Mouse (Mus musculus): ENCODE measurements around the gene Slc35a2. TPM values are rescaled to one million over a fixed set of nuclear protein-coding genes. Genes with fewer than 3 reads are reported as not detected.
"Not testable (repeated sequence)": the region's sequence is repeated elsewhere in the genome, so short reads cannot be mapped to it uniquely, and the experiment has no call there.

The Slc35a2 gene
- polyA plus RNA-seq, 1 experiment from 2014 or later, result 23.4 TPM

DNA sequence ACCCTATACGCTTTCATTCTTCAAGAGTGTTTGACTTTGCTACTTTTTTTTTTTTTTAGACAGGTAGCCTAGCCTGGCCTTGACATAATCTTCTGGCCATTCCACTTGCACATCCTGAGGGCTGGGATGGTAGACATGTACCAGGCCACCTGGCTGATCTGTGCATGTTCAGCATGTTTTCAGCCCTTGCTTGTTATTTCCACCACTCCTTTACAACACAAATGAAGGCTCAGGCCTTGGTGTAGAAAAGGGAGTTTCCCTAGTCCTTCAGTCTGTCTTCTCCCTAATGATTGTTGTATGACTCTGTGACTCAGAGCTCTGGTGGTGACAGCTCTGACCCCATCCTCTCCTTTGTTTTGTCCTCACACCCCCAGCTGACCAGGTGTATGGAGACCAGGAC, 16.7 kb upstream of the Slc35a2 start:
- DNase-seq (ENCODE audit: low spot score), result no peak
- Histone ChIP-seq H3K9me3 (no peaks in the 10 kb centered on the region), H3K27me3 (replicated peaks; ENCODE audit: low read depth, poor library complexity, severe bottlenecking) (no peaks in the 10 kb centered on the region), H3K4me1 (no peaks in the 10 kb centered on the region), H3K36me3 (replicated peaks) (peaks cover 24% of the 10 kb centered on the region), H3K4me3 (no peak overlapping the region), H3K27ac (replicated peaks) (no peak overlapping the region)
- WGBS, result 92% methylated on average over 1 of the region's 1 CpGs

DNA sequence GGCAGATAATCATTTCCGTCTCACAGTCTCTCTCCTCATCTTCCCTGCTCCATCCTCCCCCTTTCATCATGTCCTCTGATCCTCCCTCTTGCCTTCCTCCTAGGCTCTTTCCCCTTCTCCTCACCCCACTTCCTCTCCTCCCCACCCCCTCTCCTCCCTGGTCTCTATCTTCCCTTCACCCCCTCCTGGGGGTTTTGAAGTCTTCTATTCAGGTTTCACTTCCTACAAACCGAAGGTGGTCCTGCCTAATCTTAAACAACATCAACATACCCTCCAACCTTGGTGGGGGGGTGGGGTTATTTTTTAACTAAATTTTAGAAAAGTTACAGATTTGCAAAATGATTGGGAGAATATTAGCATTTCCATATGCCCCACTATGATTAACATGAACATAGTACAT, 15.3 kb upstream of the Slc35a2 start:
- Histone ChIP-seq H3K27ac (replicated peaks) (no peak overlapping the region), H3K4me3 (no peak overlapping the region), H3K4me1 (no peaks in the 10 kb centered on the region), H3K27me3 (replicated peaks; ENCODE audit: low read depth, poor library complexity, severe bottlenecking) (no peaks in the 10 kb centered on the region), H3K36me3 (replicated peaks) (peaks cover 38% of the 10 kb centered on the region), H3K9me3 (peaks cover 3% of the 10 kb centered on the region)
- 39% methylated on average over 2 of the region's 2 CpGs for WGBS
- DNase-seq (ENCODE audit: low spot score), result no peak

DNA sequence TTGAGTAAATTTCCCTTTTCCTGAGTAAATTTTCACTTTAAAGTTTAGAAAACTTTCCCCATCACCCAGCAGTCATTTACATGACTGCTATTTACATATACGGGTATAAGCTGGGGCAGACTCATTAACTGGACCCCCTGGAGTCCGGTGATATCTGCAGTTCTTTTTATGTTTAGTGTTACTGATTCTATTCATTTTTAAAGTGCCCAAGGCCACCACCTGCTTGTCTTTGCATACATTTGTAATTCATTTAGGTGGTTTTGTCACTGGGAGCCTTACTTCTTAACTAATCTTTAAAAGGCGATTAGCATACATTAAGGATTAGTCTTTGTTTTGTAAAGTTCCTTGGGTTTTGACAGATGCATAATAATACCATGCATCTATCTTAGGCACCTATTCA, 14.0 kb upstream of the Slc35a2 start:
- 45% methylated on average over 3 of the region's 3 CpGs for WGBS
- H3K36me3 ChIP-seq (replicated peaks), result peaks cover 50% of the 10 kb centered on the region
- H3K9me3 ChIP-seq, result peaks cover 5% of the 10 kb centered on the region
- no peaks in the 10 kb centered on the region for H3K4me1 ChIP-seq
- H3K27me3 ChIP-seq (replicated peaks; ENCODE audit: low read depth, poor library complexity, severe bottlenecking), result no peaks in the 10 kb centered on the region
- no peak for DNase-seq (ENCODE audit: low spot score)
- no peak overlapping the region for H3K27ac ChIP-seq (replicated peaks)
- H3K4me3 ChIP-seq, result no peak overlapping the region

GRCm38 (mm10) chrX:7878007-7878419, 5.8 kb upstream of the Slc35a2 start, which contains the start of gene Pim2:
TSS of gene Pim2 (plus strand) at chrX:7878262.
- Histone ChIP-seq H3K36me3 (replicated peaks) (peaks cover 21% of the 10 kb centered on the region), H3K4me1 (peaks cover 15% of the 10 kb centered on the region), H3K27me3 (replicated peaks; ENCODE audit: low read depth, poor library complexity, severe bottlenecking) (no peaks in the 10 kb centered on the region), H3K27ac (replicated peaks) (peak within 1 kb of the TSS; percentile 30; the same call in 1 of the 2 replicates), H3K4me3 (peak within 1 kb of the TSS; percentile 63), H3K9me3 (peaks cover 5% of the 10 kb centered on the region)
- WGBS, result 13% methylated on average over 36 of the region's 38 CpGs
- DNase-seq (ENCODE audit: low spot score), result peak; percentile 87

- WGBS, result 22% methylated on average over 21 of the region's 21 CpGs
- Histone ChIP-seq H3K4me3 (peak overlapping the region; percentile 63), H3K27ac (replicated peaks) (peak overlapping the region; percentile 30; the same call in 1 of the 2 replicates), H3K27me3 (replicated peaks; ENCODE audit: low read depth, poor library complexity, severe bottlenecking) (no peaks in the 10 kb centered on the region), H3K4me1 (peaks cover 15% of the 10 kb centered on the region), H3K36me3 (replicated peaks) (peaks cover 16% of the 10 kb centered on the region), H3K9me3 (peaks cover 2% of the 10 kb centered on the region)
- peak; percentile 13 for DNase-seq (ENCODE audit: low spot score)
Measured at GRCm38 (mm10) chrX:7878495-7878894, 5.3 kb upstream of the Slc35a2 start.

DNA sequence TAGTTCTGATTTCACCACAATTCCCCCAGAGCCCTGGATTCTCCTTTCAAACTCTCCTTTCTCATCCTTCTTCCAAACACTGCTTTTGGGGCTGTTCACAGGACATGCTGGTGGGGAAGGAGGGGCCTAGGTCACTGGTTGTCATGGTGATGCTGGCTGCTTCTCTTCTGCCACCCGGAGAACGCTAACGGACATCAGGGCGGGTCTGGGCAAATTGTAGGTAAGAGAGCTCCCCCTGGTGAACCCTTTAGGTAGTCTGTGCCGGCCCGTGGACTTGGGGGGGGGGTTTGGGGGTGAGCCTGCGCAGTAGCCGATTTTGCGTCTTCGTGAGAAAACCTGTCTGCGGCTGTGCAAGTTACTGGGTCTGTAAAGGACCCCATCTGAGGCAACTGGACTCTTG, 4.0 kb upstream of the Slc35a2 start:
- Histone ChIP-seq H3K27ac (replicated peaks) (no peak overlapping the region), H3K9me3 (no peaks in the 10 kb centered on the region; the same call in 1 of the 2 replicates), H3K36me3 (replicated peaks) (peaks cover 4% of the 10 kb centered on the region), H3K4me1 (peaks cover 17% of the 10 kb centered on the region), H3K27me3 (replicated peaks; ENCODE audit: low read depth, poor library complexity, severe bottlenecking) (no peaks in the 10 kb centered on the region), H3K4me3 (peak overlapping the region; percentile 39)
- 18% methylated on average over 11 of the region's 11 CpGs for WGBS
- DNase-seq (ENCODE audit: low spot score), result peak; percentile 81

- WGBS, result 36% methylated on average over 13 of the region's 13 CpGs
- H3K4me3 ChIP-seq, result peak overlapping the region; percentile 68
- H3K36me3 ChIP-seq (replicated peaks), result peaks cover 32% of the 10 kb centered on the region
- H3K27me3 ChIP-seq (replicated peaks; ENCODE audit: low read depth, poor library complexity, severe bottlenecking), result no peaks in the 10 kb centered on the region
- H3K9me3 ChIP-seq, result no peaks in the 10 kb centered on the region
- H3K27ac ChIP-seq (replicated peaks), result peak overlapping the region; percentile 86
- DNase-seq (ENCODE audit: low spot score), result no peak
- H3K4me1 ChIP-seq, result 0 out of 2 replicates have a peak, but pooled peaks cover 6% of the 10 kb centered on the region
Measured at GRCm38 (mm10) chrX:7898211-7898610, 14.4 kb downstream of the Slc35a2 start.

- DNase-seq (ENCODE audit: low spot score), result peak; percentile 87
- Histone ChIP-seq H3K4me1 (0 out of 2 replicates have a peak, but pooled peaks cover 6% of the 10 kb centered on the region), H3K27ac (replicated peaks) (peak within 1 kb of the TSS; percentile 86), H3K27me3 (replicated peaks; ENCODE audit: low read depth, poor library complexity, severe bottlenecking) (no peaks in the 10 kb centered on the region), H3K9me3 (no peaks in the 10 kb centered on the region), H3K36me3 (replicated peaks) (peaks cover 32% of the 10 kb centered on the region), H3K4me3 (peak within 1 kb of the TSS; percentile 68)
- WGBS, result 15% methylated on average over 62 of the region's 62 CpGs
Measured at GRCm38 (mm10) chrX:7898880-7899874, 15.3 kb downstream of the Slc35a2 start, which contains the start of the genes Pqbp1 and Timm17b. TSS of gene Pqbp1 (minus strand) at chrX:7899269. TSS of gene Timm17b (plus strand) at chrX:7899357.

GRCm38 (mm10) chrX:7904441-7904840, 20.6 kb downstream of the Slc35a2 start:
- 94% methylated on average over 5 of the region's 5 CpGs for WGBS
- Histone ChIP-seq H3K27me3 (replicated peaks; ENCODE audit: low read depth, poor library complexity, severe bottlenecking) (no peaks in the 10 kb centered on the region), H3K36me3 (replicated peaks) (peaks cover 35% of the 10 kb centered on the region), H3K9me3 (peaks cover 6% of the 10 kb centered on the region; the same call in 1 of the 2 replicates), H3K4me1 (no peaks in the 10 kb centered on the region), H3K4me3 (no peak overlapping the region), H3K27ac (replicated peaks) (no peak overlapping the region)
- DNase-seq (ENCODE audit: low spot score), result no peak

DNA sequence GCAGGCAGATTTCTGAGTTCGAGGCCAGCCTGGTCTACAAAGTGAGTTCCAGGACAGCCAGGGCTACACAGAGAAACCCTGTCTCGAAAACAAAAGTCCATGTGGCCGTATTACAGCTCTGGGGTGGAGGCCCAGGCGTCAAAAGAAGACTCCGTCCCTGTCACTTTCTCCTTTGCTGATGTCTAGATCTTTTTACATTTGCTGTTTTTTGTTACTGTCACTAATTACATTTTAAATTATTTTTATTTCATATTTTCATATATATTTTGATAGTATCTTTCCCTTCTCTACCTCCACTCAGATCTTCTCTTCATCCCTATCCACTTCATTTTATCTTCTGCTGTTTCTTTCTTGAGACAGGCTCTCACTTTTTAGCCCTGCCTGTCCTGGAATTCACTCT, 23.9 kb downstream of the Slc35a2 start, which contains the start of gene Gm10491:
Gene Gm10491, minus strand, starts transcription at position 101 of the 400 bp plus-strand sequence.
- Histone ChIP-seq H3K4me1 (no peaks in the 10 kb centered on the region), H3K4me3 (no peak within 1 kb of the TSS), H3K36me3 (replicated peaks) (peaks cover 35% of the 10 kb centered on the region), H3K9me3 (peaks cover 6% of the 10 kb centered on the region; the same call in 1 of the 2 replicates), H3K27me3 (replicated peaks; ENCODE audit: low read depth, poor library complexity, severe bottlenecking) (no peaks in the 10 kb centered on the region), H3K27ac (replicated peaks) (no peak within 1 kb of the TSS)
- DNase-seq (ENCODE audit: low spot score), result no peak
- WGBS, result 91% methylated on average over 5 of the region's 5 CpGs

DNA sequence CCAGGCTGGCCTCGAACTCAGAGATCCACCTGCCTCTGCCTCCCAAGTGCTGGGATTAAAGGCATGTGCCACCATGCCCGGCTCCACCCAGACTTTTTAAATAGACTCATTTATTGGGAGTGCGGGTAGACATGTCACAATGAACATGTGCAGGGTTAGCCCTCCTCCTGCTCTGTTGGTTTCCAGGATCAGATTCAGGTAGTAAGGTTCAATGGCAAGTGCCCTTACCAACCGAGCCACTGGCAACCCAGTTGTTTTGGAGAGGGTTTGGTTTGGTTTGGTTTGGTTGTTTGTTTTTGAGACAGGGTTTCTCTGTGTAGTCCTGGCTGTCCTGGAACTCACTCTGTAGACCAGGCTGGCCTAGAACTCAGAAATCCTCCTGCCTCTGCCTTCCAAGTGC, 25.4 kb downstream of the Slc35a2 start, which contains the start of gene Gm10490:
Gene Gm10490, plus strand, starts transcription at position 301 of the 400 bp plus-strand sequence.
- 89% methylated on average over 4 of the region's 4 CpGs for WGBS
- not testable (repeated sequence) for H3K4me1 ChIP-seq; H3K9me3 ChIP-seq; H3K27me3 ChIP-seq (replicated peaks; ENCODE audit: low read depth, poor library complexity, severe bottlenecking); H3K27ac ChIP-seq (replicated peaks); DNase-seq (ENCODE audit: low spot score); H3K4me3 ChIP-seq
- peaks cover 25% of the 10 kb centered on the region for H3K36me3 ChIP-seq (replicated peaks)

DNA sequence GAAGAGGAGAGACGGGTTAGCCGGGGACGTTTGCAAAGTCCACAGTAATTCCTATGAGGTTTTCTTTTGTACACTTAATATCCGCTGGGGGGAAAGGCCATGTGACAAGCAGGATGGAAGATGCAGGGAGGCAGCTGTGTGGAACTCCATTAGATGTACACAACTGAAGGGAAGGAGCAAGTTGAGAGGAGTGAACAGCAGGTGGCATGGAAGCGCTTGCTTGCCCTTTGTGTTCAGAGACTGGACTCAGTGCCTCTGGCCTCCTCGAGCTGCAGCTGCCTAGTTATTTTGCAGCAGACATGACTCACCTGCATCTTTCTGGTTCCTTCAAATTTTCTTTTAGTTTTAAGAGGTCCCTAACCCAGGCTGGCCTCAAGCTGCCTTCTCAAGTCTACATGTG, 26.6 kb downstream of the Slc35a2 start:
- Histone ChIP-seq H3K9me3 (peaks cover 6% of the 10 kb centered on the region; the same call in 1 of the 2 replicates), H3K4me1 (no peaks in the 10 kb centered on the region), H3K36me3 (replicated peaks) (peaks cover 21% of the 10 kb centered on the region), H3K27me3 (replicated peaks; ENCODE audit: low read depth, poor library complexity, severe bottlenecking) (no peaks in the 10 kb centered on the region), H3K4me3 (no peak overlapping the region), H3K27ac (replicated peaks) (no peak overlapping the region)
- no peak for DNase-seq (ENCODE audit: low spot score)
- WGBS, result 62% methylated on average over 6 of the region's 6 CpGs

Data from embryonic facial prominence, embryonic 10.5 days (tissue).